Mouse (Mus musculus) left cerebral cortex, adult 8-10 months (tissue): Measurements from ENCODE around the gene Spaca3. TPM values are rescaled to one million over a fixed set of nuclear protein-coding genes. Genes with fewer than 3 reads are reported as not detected.

Source experiments
- total RNA-seq, 4 experiments: library from RNA; stranded (reverse); gene quantifications; 2 replicates each; pipeline ENCODE4 v1.2.4; 2022

Gene Spaca3
- total RNA-seq, 4 experiments from 2014 or later: not detected

Other genes starting within 250 kb of the Spaca3 start
- 10 to 100 TPM in 3 of 4 experiments, 1 to 10 TPM in 1; 9.5 to 10.8 (median 10.7) TPM for gene Myo1d, start 78.3 kb upstream of the Spaca3 start, total RNA-seq
- 10 to 100 TPM; 11.0 to 16.9 (median 12.1) TPM for gene Tmem98, start 48.2 kb upstream of the Spaca3 start, total RNA-seq